Mouse (Mus musculus) heart, postnatal 0 days (tissue): ENCODE data around the gene Nek4.

Experiments used
- CTCF ChIP-seq: IDR thresholded peaks from 2 replicates; pipeline ENCODE4 v1.5.1; 2016; ENCODE audit warnings: antibody characterized with exemption, control low read depth, low read depth
- EP300 ChIP-seq: IDR thresholded peaks from 2 replicates; pipeline ENCODE4 v1.6.1; 2016; ENCODE audit warnings: antibody characterized with exemption, low read depth

- TF ChIP-seq CTCF, result no peak
- TF ChIP-seq EP300, result no peak
Observed at GRCm38 (mm10) chr14:30933351-30933750, 17.8 kb upstream of the Nek4 start.
